Mouse (Mus musculus) heart, embryonic 14.5 days (tissue): ENCODE measurements at regions not wholly inside any gene's neighbourhood (a gene's known extent, or its start where the extent isn't known, plus 50 kb on each side); places are given as distances from the start of the nearest gene placed in this dataset.

Experiments used
- ATAC-seq: fragments of 200-750 bp; cut with Nextera tagmentation; 2 replicates; pipeline ENCODE4 v1.8.0; 2017; ENCODE audit warnings: low read depth, moderate TSS enrichment; ENCODE audit not compliant: insufficient number of reproducible peaks, insufficient read depth, low FRiP score
- H3K27ac ChIP-seq, 2 experiments: fragments of 200-500 bp in 1 of 2; fragments of 300-500 bp in 1 of 2; sonication (generic) in 1 of 2; replicated peaks in 1 of 2; 2 replicates each; pipeline ENCODE4 v1.5.1; 2012 to 2014; ENCODE audit warnings: low read depth in 2 of 2, low read length in 2 of 2, control low read depth in 1 of 2, mild to moderate bottlenecking in 1 of 2, mixed read lengths in 1 of 2; ENCODE audit not compliant: control insufficient read depth in 1 of 2, insufficient read depth in 1 of 2
- H3K27me3 ChIP-seq: fragments of 300-500 bp; sonication (generic); 2 replicates; pipeline ENCODE4 v1.6.1; 2014; ENCODE audit warnings: mild to moderate bottlenecking, low read length, control low read depth; ENCODE audit not compliant: control insufficient read depth, insufficient read depth
- H3K36me3 ChIP-seq: fragments of 300-500 bp; sonication (generic); 2 replicates; pipeline ENCODE4 v1.6.1; 2014; ENCODE audit warnings: mild to moderate bottlenecking, control low read depth, low read length, mixed read lengths; ENCODE audit not compliant: control insufficient read depth, insufficient read depth
- H3K4me1 ChIP-seq, 2 experiments: fragments of 200-500 bp in 1 of 2; fragments of 300-500 bp in 1 of 2; sonication (generic) in 1 of 2; 2 replicates each; pipeline ENCODE4 v1.6.1; 2012 to 2014; ENCODE audit warnings: low read length in 2 of 2, control low read depth in 1 of 2, mixed read lengths in 1 of 2; ENCODE audit not compliant: control insufficient read depth in 2 of 2, insufficient read depth in 2 of 2
- H3K4me2 ChIP-seq: fragments of 300-500 bp; sonication (generic); 2 replicates; pipeline ENCODE4 v1.6.1; 2014; ENCODE audit warnings: mild to moderate bottlenecking, low read length
- H3K4me3 ChIP-seq, 2 experiments: fragments of 200-500 bp in 1 of 2; fragments of 300-500 bp in 1 of 2; sonication (generic) in 1 of 2; 2 replicates each; pipeline ENCODE4 v1.5.1; 2012 to 2014; ENCODE audit warnings: low read length in 2 of 2, mild to moderate bottlenecking in 2 of 2, control low read depth in 1 of 2, low read depth in 1 of 2, moderate library complexity in 1 of 2; ENCODE audit not compliant: control insufficient read depth in 1 of 2, insufficient read depth in 1 of 2
- H3K9ac ChIP-seq: fragments of 300-500 bp; sonication (generic); 2 replicates; pipeline ENCODE4 v1.6.1; 2014; ENCODE audit warnings: mild to moderate bottlenecking, low read length
- H3K9me3 ChIP-seq: fragments of 300-500 bp; sonication (generic); 2 replicates; pipeline ENCODE4 v1.6.1; 2016; ENCODE audit warnings: low read length, control low read depth; ENCODE audit not compliant: control insufficient read depth
- WGBS: fragments of 180-500 bp; shearing (Covaris S2); extraction: QIAGEN DNeasy Blood & Tissue Kit; methylation state at CpG from one replicate; pipeline ENCODE4 v1.1.7; 2014; 5-methylcytosine and 5-hydroxymethylcytosine counted together

DNA sequence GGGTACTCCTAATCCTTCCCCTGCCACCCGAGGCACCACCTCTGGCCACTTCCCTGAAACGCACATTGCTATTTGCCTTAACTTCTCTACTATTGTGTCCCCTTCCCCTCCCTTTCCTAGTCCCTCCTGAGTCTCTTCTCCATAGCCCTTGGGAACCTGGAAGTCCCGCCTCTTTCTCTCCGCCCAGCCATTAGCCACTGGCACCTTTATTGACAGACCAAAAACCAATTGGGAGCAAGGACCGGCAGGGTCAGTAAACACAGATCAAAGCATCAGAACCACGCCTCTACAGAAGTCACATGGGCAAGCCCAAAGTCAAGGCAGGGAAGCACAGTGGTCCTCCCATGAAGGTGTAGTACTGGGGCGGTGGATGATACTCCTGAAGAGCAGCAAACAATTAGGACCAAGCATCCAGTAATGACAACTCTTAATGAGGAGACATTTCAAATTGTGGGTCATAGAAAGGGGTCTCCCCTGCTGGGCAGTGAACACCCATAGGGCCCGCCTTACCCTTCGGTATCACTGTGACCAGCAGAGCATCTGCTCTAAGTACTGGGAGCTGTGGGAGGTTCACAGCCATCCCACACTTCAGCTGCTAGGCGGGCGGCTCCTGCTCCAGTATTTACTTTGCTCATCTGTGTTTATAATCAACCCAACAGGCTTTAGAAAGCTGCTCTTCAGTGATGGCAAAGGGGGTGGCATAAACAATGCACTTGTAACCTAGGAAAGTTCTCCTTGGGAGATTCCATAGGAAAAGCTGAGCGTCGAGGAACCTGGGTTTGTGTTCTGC is 226.5 kb upstream of the Mphosph6 start:
- Histone ChIP-seq H3K36me3 (no peaks in the 10 kb centered on the region), H3K4me1 (no peaks in the 10 kb centered on the region), H3K27me3 (no peaks in the 10 kb centered on the region), H3K9me3 (no peaks in the 10 kb centered on the region), H3K4me2 (no peak overlapping the region), H3K27ac (no peak overlapping the region), H3K4me3 (no peak overlapping the region), H3K9ac (no peak overlapping the region)
- no peak for ATAC-seq
- WGBS = 83% methylated on average over 13 of the region's 13 CpGs

DNA sequence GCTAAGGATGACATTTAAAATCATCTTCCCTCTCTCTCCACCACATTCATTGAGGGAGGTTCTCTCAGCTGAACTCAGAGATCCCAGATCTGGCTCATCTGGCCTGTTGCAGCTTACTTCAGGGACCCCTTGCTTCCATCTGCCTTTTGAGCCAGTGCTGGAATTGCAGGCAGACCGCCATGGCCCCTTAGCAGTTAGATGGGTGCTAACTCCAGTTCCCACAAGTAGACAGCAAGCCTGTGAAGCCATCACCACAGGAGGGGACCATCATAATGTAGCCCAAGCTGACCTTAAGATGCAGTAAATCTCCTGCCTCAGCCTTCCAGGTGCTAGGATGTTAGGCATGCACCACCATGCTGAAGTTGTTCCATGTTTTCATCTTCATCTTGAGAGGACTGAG is 221.7 kb upstream of the Mphosph6 start:
- Histone ChIP-seq H3K27me3 (no peaks in the 10 kb centered on the region), H3K9me3 (no peaks in the 10 kb centered on the region), H3K27ac (no peak overlapping the region), H3K9ac (no peak overlapping the region), H3K36me3 (no peaks in the 10 kb centered on the region), H3K4me3 (no peak overlapping the region), H3K4me2 (no peak overlapping the region), H3K4me1 (peaks cover 0 to 3% of the 10 kb centered on the region in 2 experiments; a peak in 1 of 4 replicates)
- 89% methylated on average over 1 of the region's 1 CpGs for WGBS
- no peak for ATAC-seq

DNA sequence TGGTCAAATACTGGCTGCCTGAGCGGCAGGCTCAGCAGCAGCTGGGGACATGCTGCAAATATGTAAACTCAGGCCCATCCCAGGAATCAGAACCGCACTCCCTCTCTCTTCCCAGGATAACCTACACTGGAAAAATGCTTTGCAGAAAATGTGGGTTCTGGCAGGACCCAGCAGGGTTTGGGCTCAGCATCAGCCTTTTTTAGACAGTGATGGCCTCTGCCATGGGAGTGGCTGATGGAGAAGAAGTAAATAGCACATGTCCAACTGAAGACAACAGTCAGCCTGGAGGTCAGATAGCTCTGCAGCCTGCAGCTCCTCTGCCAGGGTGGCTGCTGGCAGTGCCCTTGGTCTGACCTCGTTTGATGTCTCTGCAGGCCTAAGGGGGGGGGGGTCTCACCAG is 220.2 kb upstream of the Mphosph6 start:
- H3K4me2 ChIP-seq = no peak overlapping the region
- H3K4me1 ChIP-seq = peaks cover 0 to 5% of the 10 kb centered on the region in 2 experiments; a peak in 2 of 4 replicates
- WGBS = 53% methylated on average over 3 of the region's 3 CpGs
- H3K9ac ChIP-seq = no peak overlapping the region
- H3K27me3 ChIP-seq = 0 out of 2 replicates have a peak, but pooled peaks cover 4% of the 10 kb centered on the region
- no peaks in the 10 kb centered on the region for H3K9me3 ChIP-seq
- H3K36me3 ChIP-seq = no peaks in the 10 kb centered on the region
- no peak overlapping the region for H3K4me3 ChIP-seq
- no peak for ATAC-seq
- H3K27ac ChIP-seq = no peak overlapping the region

DNA sequence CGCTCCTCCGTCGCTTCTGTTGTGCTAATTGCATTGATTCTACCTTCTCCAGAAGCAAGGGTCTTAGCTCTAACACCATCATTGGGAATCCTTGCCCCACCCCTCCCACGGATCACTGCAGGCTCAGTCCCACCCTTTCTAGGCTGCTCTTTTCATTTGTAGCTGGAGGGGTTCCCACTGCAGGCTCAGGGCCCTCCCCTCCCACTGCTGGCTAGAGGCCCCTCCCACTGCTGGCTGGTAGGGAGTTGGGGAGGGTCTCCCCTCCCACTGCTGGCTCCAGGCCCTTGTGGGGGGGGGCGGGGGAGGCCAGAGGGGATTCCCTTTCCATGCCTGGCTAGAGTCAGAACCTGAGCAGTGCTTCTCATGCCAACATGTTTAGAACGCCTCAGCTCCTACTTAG is 215.5 kb upstream of the Mphosph6 start:
- Histone ChIP-seq H3K36me3 (no peaks in the 10 kb centered on the region), H3K4me3 (no peak overlapping the region), H3K27ac (no peak overlapping the region), H3K27me3 (0 out of 2 replicates have a peak, but pooled peaks cover 4% of the 10 kb centered on the region), H3K4me2 (no peak overlapping the region), H3K9me3 (no peaks in the 10 kb centered on the region), H3K9ac (no peak overlapping the region), H3K4me1 (peaks cover 0 to 5% of the 10 kb centered on the region in 2 experiments; a peak in 2 of 4 replicates)
- ATAC-seq = no peak
- 29% methylated on average over 6 of the region's 6 CpGs for WGBS

DNA sequence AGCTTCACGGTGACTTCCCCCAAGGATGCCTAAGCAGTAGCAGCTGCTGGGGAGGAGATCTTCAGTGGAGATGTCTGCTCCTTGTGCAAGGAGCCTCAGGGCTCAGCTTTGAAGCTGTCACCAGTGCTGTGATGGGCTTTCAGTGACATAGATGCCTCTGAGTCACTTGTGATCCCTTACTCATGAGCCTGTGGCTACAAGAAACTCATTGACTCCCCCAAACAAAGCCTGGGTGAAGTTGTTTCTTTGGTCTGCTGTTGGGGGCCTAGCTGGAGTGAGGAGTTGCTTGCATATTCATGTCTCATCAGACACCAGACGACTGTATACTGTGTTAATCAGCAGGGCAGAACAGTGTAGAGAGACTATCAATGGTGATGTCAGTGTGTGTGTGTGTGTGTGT is 203.4 kb upstream of the Mphosph6 start:
- Histone ChIP-seq H3K9me3 (no peaks in the 10 kb centered on the region), H3K36me3 (no peaks in the 10 kb centered on the region), H3K4me1 (no peaks in the 10 kb centered on the region), H3K27ac (no peak overlapping the region), H3K4me3 (no peak overlapping the region), H3K27me3 (no peaks in the 10 kb centered on the region), H3K4me2 (no peak overlapping the region), H3K9ac (no peak overlapping the region)
- WGBS = 49% methylated on average over 2 of the region's 2 CpGs
- ATAC-seq = no peak

DNA sequence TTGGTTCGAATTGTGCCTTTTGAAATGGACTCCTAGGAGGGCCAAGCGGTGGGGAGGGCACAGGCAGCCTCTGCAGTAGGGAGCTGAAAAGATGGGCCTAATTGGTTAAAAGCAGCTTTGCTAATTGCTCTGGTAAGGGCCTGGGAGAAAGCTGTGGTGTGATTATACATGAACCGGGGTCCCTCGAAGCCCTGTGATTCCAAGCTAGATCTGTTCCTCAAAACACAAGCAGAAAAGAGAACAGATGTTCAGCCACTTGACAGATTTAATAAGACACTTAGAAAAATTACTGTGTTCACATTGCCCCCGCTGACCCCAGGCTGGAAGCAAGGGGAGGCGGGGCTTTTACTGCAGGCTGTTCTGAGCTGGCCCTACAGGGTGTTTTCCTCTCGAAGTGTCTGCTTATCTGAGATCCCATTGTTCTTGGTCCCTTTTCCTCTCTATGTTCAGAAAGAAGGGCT is 202.7 kb upstream of the Mphosph6 start:
- Histone ChIP-seq H3K9me3 (no peaks in the 10 kb centered on the region), H3K4me1 (no peaks in the 10 kb centered on the region), H3K36me3 (no peaks in the 10 kb centered on the region), H3K27ac (no peak overlapping the region), H3K4me2 (no peak overlapping the region), H3K9ac (no peak overlapping the region), H3K4me3 (no peak overlapping the region), H3K27me3 (no peaks in the 10 kb centered on the region)
- WGBS = 62% methylated on average over 7 of the region's 7 CpGs
- no peak for ATAC-seq

DNA sequence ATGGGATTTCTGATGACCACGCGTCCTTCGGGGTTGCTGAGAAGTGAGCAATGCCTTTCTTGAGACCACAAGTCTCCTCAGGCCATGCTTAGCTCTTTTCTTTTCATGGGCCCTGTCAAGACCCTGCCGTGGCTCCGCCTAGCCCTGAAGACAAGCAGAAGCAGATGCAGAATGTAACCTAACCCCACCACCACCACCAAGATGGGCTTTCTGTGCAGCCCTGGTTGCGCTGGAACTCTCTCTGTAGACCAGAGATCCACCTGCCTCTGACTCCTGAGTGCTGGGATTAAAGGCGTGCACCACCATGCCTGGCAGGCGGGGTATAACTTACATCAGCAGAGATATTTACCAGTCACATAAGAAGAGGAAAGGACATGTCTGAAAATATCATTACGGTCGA is 199.4 kb upstream of the Mphosph6 start:
- H3K4me2 ChIP-seq = no peak overlapping the region
- no peaks in the 10 kb centered on the region for H3K4me1 ChIP-seq
- WGBS = 87% methylated on average over 10 of the region's 10 CpGs

DNA sequence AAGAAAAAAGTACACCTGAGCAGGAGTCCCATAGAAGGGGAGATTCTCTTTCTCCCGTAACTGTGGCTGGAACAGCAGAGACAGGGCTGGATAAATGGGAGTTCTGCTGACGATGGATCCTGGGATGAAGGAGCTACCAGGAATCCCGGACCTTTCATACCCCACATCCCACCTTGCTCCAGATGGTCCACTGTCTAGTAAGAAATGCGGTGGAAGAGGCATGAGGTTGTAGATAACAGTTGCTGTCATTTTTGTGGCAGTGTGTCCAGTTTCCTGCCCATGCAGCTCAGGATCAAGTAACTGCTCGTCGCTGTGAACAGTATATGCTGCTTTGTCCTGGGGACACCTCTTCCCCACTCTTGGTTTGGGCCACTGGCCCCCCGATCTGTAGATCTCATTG is 190.1 kb upstream of the Mphosph6 start:
- H3K36me3 ChIP-seq = no peaks in the 10 kb centered on the region
- H3K4me2 ChIP-seq = no peak overlapping the region
- H3K27me3 ChIP-seq = no peaks in the 10 kb centered on the region
- H3K9ac ChIP-seq = no peak overlapping the region
- ATAC-seq = no peak
- H3K4me3 ChIP-seq = no peak overlapping the region
- peaks cover 0 to 4% of the 10 kb centered on the region in 2 experiments; a peak in 1 of 4 replicates for H3K4me1 ChIP-seq
- WGBS = 79% methylated on average over 7 of the region's 7 CpGs
- H3K27ac ChIP-seq = no peak overlapping the region
- peaks cover under 1% of the 10 kb centered on the region; the same call in 1 of the 2 replicates for H3K9me3 ChIP-seq

More for the DNA sequence above, 199.4 kb upstream of the Mphosph6 start:
- Histone ChIP-seq H3K4me3 (no peak overlapping the region), H3K27me3 (no peaks in the 10 kb centered on the region), H3K9me3 (no peaks in the 10 kb centered on the region), H3K36me3 (no peaks in the 10 kb centered on the region), H3K27ac (no peak overlapping the region), H3K9ac (no peak overlapping the region)
- no peak for ATAC-seq
